Mouse (Mus musculus) limb, embryonic 13.5 days (tissue): Measurements from ENCODE around the gene Sik1. TPM values are rescaled to one million over a fixed set of nuclear protein-coding genes. Genes with fewer than 3 reads are reported as not detected.

Experiments used
- ATAC-seq: fragments of 200-750 bp; cut with Nextera tagmentation; 2 replicates; pipeline ENCODE4 v1.8.0; 2017; ENCODE audit warnings: low read depth, moderate number of reproducible peaks, moderate TSS enrichment; ENCODE audit not compliant: low FRiP score
- H3K27ac ChIP-seq: fragments of 300-500 bp; sonication (generic); 2 replicates; pipeline ENCODE4 v1.5.1; 2015; ENCODE audit warnings: inconsistent platforms, mild to moderate bottlenecking, moderate library complexity
- H3K27me3 ChIP-seq: fragments of 300-500 bp; sonication (generic); 2 replicates; pipeline ENCODE4 v1.6.1; 2015; ENCODE audit warnings: mild to moderate bottlenecking, inconsistent platforms
- H3K36me3 ChIP-seq: fragments of 300-500 bp; sonication (generic); 2 replicates; pipeline ENCODE4 v1.6.1; 2015; ENCODE audit warnings: inconsistent platforms, mild to moderate bottlenecking, moderate library complexity
- H3K4me1 ChIP-seq: fragments of 300-500 bp; sonication (generic); 2 replicates; pipeline ENCODE4 v1.6.1; 2015; ENCODE audit warnings: inconsistent platforms
- H3K4me2 ChIP-seq: fragments of 300-500 bp; sonication (generic); replicated peaks from 2 replicates; pipeline ENCODE4 v1.6.1; 2015; ENCODE audit warnings: inconsistent platforms, mild to moderate bottlenecking, moderate library complexity
- H3K4me3 ChIP-seq: fragments of 300-500 bp; sonication (generic); 2 replicates; pipeline ENCODE4 v1.5.1; 2015; ENCODE audit warnings: moderate library complexity, mild to moderate bottlenecking, inconsistent platforms
- H3K9ac ChIP-seq: fragments of 300-500 bp; sonication (generic); 2 replicates; pipeline ENCODE4 v1.6.1; 2015; ENCODE audit warnings: mild to moderate bottlenecking, inconsistent platforms
- H3K9me3 ChIP-seq: fragments of 300-500 bp; sonication (generic); 2 replicates; pipeline ENCODE4 v1.6.1; 2016; ENCODE audit warnings: inconsistent platforms
- WGBS: fragments of 180-500 bp; shearing (Covaris S2); methylation state at CpG from one replicate; pipeline ENCODE4 v1.1.7; 2015; 5-methylcytosine and 5-hydroxymethylcytosine counted together
- polyA plus RNA-seq: library from polyadenylated mRNA; unstranded; fragments of >200 nt; fragmentation: Nextera tagmentation; extraction: Ambion mirVana; gene quantifications from 2 replicates; pipeline ENCODE4 v1.2.1, GENCODE M21; 2015

Sik1 gene
- polyA plus RNA-seq, 1 experiment from 2014 or later = 14.3 TPM

DNA sequence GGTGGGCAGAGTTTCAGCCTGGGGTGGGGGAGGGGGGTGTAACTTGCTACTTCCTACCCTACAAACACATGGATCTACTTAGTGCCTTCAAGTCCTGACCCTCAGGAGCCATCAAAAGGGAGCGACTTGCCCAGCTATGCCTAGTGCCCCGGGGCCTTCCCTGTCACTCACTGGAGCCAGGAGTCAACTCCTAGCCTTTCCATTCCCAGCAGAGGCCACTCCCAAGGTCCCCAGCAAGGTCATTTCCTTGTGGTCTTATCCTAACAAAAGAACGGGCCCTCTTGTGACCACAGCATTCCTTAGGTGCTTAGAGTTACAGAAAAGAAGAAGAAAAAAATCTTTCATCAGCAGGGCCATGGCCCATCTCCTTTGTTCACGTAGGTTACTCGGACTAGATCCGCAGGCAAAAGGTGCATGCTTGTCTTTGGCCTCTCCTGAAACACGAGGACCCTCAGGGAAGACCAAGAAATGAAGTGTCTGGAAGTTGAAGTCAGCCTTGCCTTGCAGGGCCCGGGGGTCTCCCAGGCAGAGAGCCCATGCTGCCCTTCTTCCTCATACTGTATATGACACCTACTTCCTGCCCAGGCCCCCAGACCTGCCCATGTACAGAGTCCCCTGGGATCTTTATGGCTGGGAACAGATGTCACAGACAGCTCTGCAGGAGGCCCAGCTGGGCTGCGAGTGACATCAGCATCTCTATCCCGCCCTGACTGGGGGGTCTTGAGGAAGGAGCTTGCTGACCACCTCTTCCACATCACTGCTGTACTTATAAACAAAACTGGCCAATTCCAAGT lies 47.3 kb downstream of the Sik1 start:
- Histone ChIP-seq H3K27ac (no peak overlapping the region), H3K27me3 (no peaks in the 10 kb centered on the region), H3K4me1 (peaks cover 15% of the 10 kb centered on the region), H3K4me3 (no peak overlapping the region), H3K36me3 (no peaks in the 10 kb centered on the region), H3K9ac (no peak overlapping the region), H3K9me3 (no peaks in the 10 kb centered on the region), H3K4me2 (no peak overlapping the region)
- no peak for ATAC-seq
- WGBS = 46% methylated on average over 10 of the region's 10 CpGs

DNA sequence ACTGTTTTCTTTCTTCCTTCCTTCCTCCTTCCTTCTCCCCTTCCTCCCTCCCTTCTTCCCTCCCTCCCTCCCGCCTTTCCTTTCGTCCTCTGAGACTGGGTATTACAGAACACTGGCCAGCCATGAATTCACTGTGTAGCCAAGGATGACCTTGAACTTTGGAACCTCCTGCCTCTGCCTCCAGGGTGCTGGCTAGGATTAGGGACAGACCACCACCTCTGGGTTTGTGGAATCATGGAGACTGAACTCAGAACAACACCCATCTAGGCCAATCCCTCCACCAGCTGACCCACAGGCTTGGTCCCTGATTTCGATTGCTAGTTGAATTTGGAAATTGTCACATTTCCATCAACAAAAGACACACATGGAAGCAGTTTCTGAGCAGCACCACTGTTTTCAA lies 49.1 kb downstream of the Sik1 start:
- Histone ChIP-seq H3K9me3 (no peaks in the 10 kb centered on the region), H3K4me3 (no peak overlapping the region), H3K4me2 (no peak overlapping the region), H3K27ac (no peak overlapping the region), H3K27me3 (no peaks in the 10 kb centered on the region), H3K9ac (no peak overlapping the region), H3K36me3 (no peaks in the 10 kb centered on the region), H3K4me1 (peaks cover 15% of the 10 kb centered on the region)
- ATAC-seq = no peak
- WGBS = 51% methylated on average over 3 of the region's 3 CpGs

DNA sequence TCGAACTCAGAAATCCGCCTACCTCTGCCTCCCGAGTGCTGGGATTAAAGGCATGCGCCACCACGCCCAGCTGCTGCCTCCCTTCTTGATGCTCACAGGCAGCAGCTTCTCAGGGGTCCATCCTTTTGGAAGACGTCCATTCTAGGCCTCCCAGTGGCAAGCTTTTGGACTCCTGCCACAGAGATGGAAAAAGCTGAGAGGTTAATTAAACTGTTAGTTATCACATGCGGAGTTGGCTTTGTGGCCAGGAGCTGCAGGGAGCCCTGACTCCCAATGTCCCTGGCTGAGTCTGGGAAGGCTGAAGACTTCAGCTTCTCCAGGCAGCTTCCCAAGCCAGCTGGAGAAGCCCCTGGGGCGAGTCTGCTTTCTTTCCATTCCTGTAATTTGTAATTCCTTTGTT lies 49.6 kb downstream of the Sik1 start:
- Histone ChIP-seq H3K36me3 (no peaks in the 10 kb centered on the region), H3K4me2 (no peak overlapping the region), H3K27ac (no peak overlapping the region), H3K9ac (no peak overlapping the region), H3K9me3 (no peaks in the 10 kb centered on the region), H3K4me3 (no peak overlapping the region), H3K4me1 (peaks cover 15% of the 10 kb centered on the region), H3K27me3 (no peaks in the 10 kb centered on the region)
- ATAC-seq = no peak
- WGBS = 58% methylated on average over 8 of the region's 8 CpGs

- 66% methylated on average over 4 of the region's 4 CpGs for WGBS
- H3K27ac ChIP-seq = no peak overlapping the region
- H3K9me3 ChIP-seq = no peaks in the 10 kb centered on the region
- H3K27me3 ChIP-seq = no peaks in the 10 kb centered on the region
- no peak overlapping the region for H3K4me3 ChIP-seq
- H3K4me1 ChIP-seq = peaks cover 15% of the 10 kb centered on the region
- no peaks in the 10 kb centered on the region for H3K36me3 ChIP-seq
- H3K4me2 ChIP-seq = no peak overlapping the region
- no peak overlapping the region for H3K9ac ChIP-seq
- ATAC-seq = no peak
Measured at GRCm38 (mm10) chr17:31805585-31805984, 50.0 kb downstream of the Sik1 start.

- Histone ChIP-seq H3K9ac (no peak overlapping the region), H3K4me2 (no peak overlapping the region), H3K4me1 (peaks cover 6% of the 10 kb centered on the region), H3K27ac (no peak overlapping the region), H3K9me3 (no peaks in the 10 kb centered on the region), H3K27me3 (no peaks in the 10 kb centered on the region), H3K4me3 (no peak overlapping the region), H3K36me3 (no peaks in the 10 kb centered on the region)
- ATAC-seq = no peak
- WGBS = 71% methylated on average over 7 of the region's 7 CpGs
Measured at GRCm38 (mm10) chr17:31802272-31803017, 53.2 kb downstream of the Sik1 start.

DNA sequence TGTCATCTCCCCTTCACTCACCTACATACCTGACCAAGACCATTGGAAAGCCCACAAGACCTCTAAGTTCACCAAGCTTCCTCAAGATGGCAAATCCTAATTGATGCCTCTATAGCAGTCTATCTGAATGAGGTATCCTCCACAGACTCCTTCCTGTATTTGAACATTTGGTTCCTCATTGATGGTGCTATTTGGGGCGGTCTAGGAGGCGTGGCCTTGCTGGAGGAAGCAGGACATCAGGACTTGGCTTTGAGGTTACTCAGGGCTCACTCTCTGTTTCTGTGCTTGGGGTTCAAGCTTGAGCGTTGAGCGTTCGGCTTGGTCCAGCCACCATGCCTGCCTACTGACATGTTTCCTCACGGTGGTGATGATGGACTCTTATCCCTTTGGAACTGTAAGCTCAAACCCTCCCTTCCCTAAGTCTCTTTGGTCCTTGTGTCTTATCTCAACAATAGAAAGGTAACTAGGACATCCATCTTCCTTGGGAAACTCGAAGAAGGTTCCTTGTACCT lies 54.7 kb downstream of the Sik1 start:
- Histone ChIP-seq H3K27me3 (no peaks in the 10 kb centered on the region), H3K4me1 (no peaks in the 10 kb centered on the region), H3K27ac (no peak overlapping the region), H3K9me3 (no peaks in the 10 kb centered on the region), H3K4me3 (no peak overlapping the region), H3K36me3 (no peaks in the 10 kb centered on the region), H3K4me2 (no peak overlapping the region), H3K9ac (no peak overlapping the region)
- WGBS = 89% methylated on average over 7 of the region's 7 CpGs
- no peak for ATAC-seq

- Histone ChIP-seq H3K27me3 (0 out of 2 replicates have a peak, but pooled peaks cover 8% of the 10 kb centered on the region), H3K27ac (no peak overlapping the region), H3K36me3 (no peaks in the 10 kb centered on the region), H3K9ac (no peak overlapping the region), H3K4me3 (no peak overlapping the region), H3K4me1 (peaks cover 17% of the 10 kb centered on the region), H3K9me3 (no peaks in the 10 kb centered on the region), H3K4me2 (no peak overlapping the region)
- no peak for ATAC-seq
- 83% methylated on average over 4 of the region's 4 CpGs for WGBS
Measured at GRCm38 (mm10) chr17:31795893-31796292, 59.7 kb downstream of the Sik1 start.

Other genes starting within 250 kb of the Sik1 start
- 3.0 and 3.9 TPM in 2 replicates for gene Cbs, start 218.6 kb downstream of the Sik1 start, polyA plus RNA-seq
- 354 and 373 TPM in 2 replicates for gene U2af1, start 196.9 kb downstream of the Sik1 start, polyA plus RNA-seq
- not detected in 2 replicates for gene Cryaa, start 178.0 kb downstream of the Sik1 start, polyA plus RNA-seq
- 87.2 and 89.8 TPM in 2 replicates for gene Rrp1b, start 180.3 kb upstream of the Sik1 start, polyA plus RNA-seq
- 0.64 and 0.73 TPM in 2 replicates for gene Hsf2bp, start 180.5 kb upstream of the Sik1 start, polyA plus RNA-seq